Mouse (Mus musculus) effector memory CD4-positive, alpha-beta T cell, adult 7 months (primary cell): ENCODE results near the gene Spred3. TPM values are rescaled to one million over a fixed set of nuclear protein-coding genes. Genes with fewer than 3 reads are reported as not detected.

Experiments used
- polyA plus RNA-seq: library from polyadenylated mRNA; unstranded; fragments of 100-300 nt; shearing (Covaris generic); gene quantifications from one replicate; pipeline ENCODE4 v1.2.1, GENCODE M21; 2017

The Spred3 gene
- not detected for polyA plus RNA-seq

DNA sequence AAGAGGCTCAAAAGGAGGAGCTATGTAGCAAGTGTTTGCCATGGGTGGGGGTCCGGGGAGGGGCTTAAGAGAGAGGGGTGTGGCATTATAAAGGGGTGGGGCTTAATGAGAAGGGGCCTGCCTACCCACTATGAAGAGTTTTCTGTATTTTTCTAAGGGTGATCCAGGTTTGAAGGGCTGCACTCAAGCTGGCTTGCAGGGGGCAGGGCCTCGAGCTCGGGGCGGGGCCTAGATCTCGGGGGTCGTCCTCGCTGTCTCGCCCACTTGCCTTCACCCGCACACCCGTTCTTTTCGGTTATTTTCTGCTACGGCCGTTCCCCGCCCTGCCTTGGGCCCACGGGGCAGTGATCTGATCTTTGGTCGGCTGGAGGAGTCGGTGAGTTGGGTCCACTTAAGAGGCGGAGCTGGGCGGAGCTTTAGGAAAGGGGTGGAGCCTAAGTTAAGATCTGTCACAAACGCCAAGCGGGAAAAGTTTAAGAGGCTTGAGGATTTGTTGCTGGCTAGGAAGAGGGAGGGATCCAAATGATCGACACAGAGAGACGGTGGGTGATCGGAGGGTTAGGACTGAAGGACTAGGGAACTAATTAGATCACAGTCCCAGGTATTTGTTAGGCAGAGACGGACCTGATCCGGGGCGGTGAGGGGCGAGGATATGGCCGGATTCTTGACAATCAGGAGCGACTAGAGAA is at the start of gene Spred3, which contains the start of gene Ggn:
Spred3 (minus strand) TSS at position 346 of the 689 bp plus-strand sequence.
Ggn (plus strand) TSS at position 145 of the 689 bp plus-strand sequence.

DNA sequence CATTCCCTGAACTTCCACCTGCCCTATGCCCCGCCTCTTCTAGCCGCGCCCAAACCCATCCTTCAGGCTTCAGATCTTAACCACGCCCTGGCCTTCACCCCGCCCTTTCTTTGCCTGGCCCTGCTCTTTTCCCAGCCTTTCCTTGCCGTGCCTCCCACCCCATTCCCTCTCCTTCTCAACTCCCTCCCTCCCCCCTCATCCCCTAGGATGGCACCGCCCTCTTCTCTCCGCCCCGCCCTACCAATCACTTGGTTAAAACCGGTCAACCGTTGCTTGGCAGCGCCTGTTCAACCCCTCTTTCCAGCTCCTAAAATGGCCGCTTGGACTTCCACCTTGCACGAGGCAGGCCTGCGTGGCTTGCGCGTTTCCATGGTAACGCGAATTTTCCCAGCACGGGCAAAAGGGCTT is 43.5 kb upstream of the Spred3 start, which contains the start of gene Catsperg1:
Catsperg1 (minus strand) TSS at position 361 of the 408 bp plus-strand sequence.

DNA sequence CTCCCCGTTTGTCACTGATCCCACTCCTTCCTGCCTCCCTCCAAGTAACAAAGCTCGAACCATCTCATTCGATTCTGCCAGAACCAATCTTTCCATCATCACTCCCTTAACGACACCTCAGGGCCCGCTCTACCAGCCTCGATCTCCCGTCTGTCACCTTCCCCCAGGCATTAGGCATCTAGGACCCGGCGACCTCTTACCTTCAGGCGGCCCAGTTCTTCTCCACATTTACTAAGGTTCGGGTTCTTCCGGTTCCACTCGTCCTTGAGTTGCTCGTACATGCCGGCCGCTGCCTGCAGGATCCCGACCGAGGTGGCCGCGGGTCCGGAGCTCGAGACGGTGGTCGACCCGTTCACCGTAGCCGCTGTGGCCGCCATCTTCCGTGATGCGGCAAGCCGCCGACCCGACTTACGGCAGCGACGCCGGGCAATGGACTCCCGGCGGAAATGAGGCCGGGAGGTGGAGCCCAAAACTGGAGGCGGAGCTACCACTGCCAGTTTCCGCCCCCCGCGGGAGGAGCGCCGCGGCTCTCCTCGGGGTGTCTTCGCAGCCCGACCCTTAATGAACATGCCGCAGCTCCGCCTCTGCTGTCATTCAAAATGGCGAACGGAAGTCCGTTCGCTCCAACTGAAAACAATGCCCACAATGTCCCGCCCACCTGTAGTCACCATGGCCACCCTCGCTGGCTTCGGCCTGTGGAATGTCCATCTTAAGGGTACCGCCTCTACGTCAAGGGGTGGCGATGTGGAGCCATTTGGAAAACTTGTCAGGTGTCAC is 10.1 kb upstream of the Spred3 start, which contains the start of gene Psmd8:
Psmd8 (minus strand) TSS at position 625 of the 777 bp plus-strand sequence.

DNA sequence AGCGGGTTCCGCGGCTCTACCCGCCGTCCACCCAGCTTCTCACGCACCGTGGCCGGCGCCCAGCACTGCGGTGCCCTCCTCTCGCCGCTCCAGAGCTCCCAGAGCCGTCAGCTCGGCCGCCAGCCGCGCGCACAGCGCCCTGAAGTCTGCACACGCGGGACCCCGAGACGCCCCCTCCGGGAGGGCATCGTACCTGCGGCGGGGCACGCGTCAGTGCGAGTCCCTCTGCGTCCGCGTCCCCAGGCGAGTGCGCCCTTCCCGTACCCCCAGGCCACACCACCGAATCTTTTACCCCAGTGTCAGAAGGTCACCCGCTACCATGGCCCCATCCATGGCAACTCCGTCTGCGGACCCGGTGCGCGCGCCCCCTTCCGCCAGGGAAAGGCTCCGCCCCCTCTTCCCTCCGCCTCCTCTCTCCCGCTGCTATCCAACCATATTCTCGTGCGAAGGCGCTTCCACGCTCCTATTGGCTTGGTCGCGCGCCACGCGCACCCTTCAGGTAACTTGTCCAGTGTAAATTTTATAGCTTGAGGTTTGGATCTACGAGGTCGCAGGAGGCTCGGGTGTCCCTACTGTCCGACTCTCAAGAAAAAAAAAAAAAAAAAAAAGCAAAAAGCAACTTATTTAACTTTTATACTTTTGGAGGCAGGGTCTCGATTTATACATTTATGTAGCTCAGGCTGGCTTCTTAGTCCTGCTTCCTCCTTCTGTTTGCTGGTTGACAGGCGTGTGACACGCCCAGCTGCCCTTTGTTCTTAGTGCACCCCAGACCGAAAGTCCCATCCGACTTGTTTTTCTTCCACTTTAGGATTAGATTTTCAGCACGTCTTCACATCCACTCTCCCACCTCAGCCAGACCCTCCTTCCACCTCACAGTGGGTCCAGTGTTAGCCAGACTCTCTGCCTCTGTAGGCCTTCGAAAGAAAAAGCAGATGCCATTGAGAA is 14.1 kb downstream of the Spred3 start, which contains the start of gene Fam98c:
Fam98c (minus strand) TSS at position 397 of the 945 bp plus-strand sequence.

DNA sequence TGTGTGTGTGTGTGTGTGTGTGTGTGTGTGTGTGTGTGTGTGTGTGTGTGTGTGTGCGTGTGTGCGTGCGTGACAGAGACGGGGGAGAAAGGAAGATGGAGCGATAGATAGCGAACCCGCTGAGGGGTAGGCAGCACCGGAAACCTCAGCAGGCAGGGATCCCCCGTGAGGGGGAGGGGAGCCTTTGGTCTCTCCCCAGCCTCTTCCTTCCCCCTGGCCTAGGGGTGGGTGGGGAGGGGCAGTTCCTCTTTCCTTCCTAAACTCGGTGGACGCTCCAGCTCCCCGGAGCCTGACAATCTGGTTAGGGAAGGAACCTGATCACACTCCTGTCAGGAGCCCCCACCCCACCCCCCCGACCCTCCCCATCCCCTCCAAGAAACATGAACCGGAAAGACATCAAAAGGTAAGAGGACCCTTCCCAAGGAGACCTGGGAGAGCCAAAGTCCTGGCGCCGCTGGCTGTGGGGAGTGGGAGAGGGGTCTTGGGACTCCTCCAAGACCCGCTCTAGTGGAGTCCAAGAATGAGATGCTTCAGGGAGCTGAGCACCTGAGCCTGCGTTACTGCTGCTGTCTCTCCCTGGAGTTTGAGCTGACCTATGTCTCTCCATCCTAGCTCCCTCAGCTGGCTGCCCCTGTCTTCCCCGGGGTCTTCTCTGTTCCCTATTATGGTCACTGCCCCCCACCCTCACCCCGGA is 35.4 kb downstream of the Spred3 start, which contains the start of gene Rasgrp4:
Rasgrp4 (plus strand) TSS at position 159 of the 694 bp plus-strand sequence.

DNA sequence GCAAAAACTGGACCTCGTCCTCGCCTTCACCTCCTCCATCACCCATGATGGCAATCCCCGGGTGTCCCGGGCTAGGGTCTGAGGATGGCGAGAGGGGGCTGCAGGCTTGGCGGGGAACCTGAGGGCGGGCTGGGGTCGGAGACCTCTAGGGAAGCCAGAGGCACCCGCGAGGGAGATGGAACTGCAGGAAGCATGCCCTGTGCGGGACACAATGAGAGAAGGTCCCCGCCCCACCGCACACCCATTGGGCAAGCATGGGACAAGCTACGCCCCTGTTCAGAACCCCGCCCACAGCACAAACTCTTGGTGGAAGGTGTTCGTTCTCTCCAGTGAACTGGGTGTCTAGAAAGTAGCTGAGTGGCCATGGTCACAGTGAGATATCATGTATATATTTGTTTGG is 45.2 kb downstream of the Spred3 start, which contains the start of gene Ryr1:
Ryr1 (minus strand) TSS at position 210 of the 400 bp plus-strand sequence.

Other genes starting within 250 kb of the Spred3 start
- 261 TPM for gene Actn4, start 208.1 kb downstream of the Spred3 start, polyA plus RNA-seq
- gene Eif3k, start 188.5 kb downstream of the Spred3 start, polyA plus RNA-seq: 289 TPM
- gene Map4k1, start 188.4 kb downstream of the Spred3 start, polyA plus RNA-seq: 128 TPM
- 1.2 TPM for gene Ryr1, start 45.2 kb downstream of the Spred3 start, polyA plus RNA-seq
- 0.29 TPM for gene Rasgrp4, start 35.6 kb downstream of the Spred3 start, polyA plus RNA-seq
- 43.6 TPM for gene Fam98c, start 14.2 kb downstream of the Spred3 start, polyA plus RNA-seq
- gene Ggn, start 201 bp downstream of the Spred3 start, polyA plus RNA-seq: not detected
- 173 TPM for gene Psmd8, start 10.3 kb upstream of the Spred3 start, polyA plus RNA-seq
- 1.4 TPM for gene Catsperg1, start 43.6 kb upstream of the Spred3 start, polyA plus RNA-seq
- gene Kcnk6, start 62.1 kb upstream of the Spred3 start, polyA plus RNA-seq: 1.6 TPM
- 49.7 TPM for gene Yif1b, start 67.9 kb upstream of the Spred3 start, polyA plus RNA-seq
- 0.79 TPM for gene 2200002D01Rik, start 78.1 kb upstream of the Spred3 start, polyA plus RNA-seq
- gene Spint2, start 111.5 kb upstream of the Spred3 start, polyA plus RNA-seq: 130 TPM
- not detected for gene Ppp1r14a, start 118.9 kb upstream of the Spred3 start, polyA plus RNA-seq
- gene Dpf1, start 133.5 kb upstream of the Spred3 start, polyA plus RNA-seq: not detected